Mouse (Mus musculus) small intestine, adult 2 months (tissue): ENCODE results near the gene Bmp2.

Experiments used
- CTCF ChIP-seq: fragments of 200-500 bp; IDR thresholded peaks from 2 replicates; pipeline ENCODE4 v1.5.1; 2012; ENCODE audit warnings: low read depth, mild to moderate bottlenecking, control low read depth, inconsistent platforms, low read length, moderate library complexity, mixed read lengths; ENCODE audit not compliant: insufficient replicate concordance, insufficient read length; ENCODE audit errors: extremely low read depth
- POLR2A ChIP-seq: fragments of 200-500 bp; IDR thresholded peaks from 2 replicates; pipeline ENCODE4 v1.6.1; 2012; ENCODE audit warnings: low read depth, mild to moderate bottlenecking, control low read depth, inconsistent platforms, low read length, moderate library complexity

DNA sequence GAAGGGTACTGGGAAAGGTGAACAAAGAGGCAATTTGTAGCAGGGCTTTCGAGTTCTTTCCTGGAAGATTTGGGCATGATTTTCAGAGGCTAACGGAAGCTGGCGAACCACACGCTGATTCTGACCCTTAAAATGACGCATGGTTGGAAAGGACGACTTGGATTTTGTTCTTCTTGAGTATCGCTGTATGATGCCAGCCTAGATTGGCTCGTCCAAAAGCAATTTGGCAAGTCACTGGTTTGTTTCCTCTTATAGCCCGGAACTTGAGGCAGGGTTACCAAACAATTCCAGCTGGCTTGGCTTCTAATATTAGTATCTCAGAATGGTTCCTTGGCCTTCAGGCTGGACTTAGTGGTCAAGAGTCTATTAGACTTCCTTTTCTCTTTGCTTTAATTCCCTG, 22.6 kb upstream of the Bmp2 start:
- no peak for TF ChIP-seq CTCF
- TF ChIP-seq POLR2A, result no peak
